Mouse (Mus musculus) layer of hippocampus, postnatal 10 days (tissue): ENCODE results near the gene Micall2. TPM values are rescaled to one million over a fixed set of nuclear protein-coding genes. Genes with fewer than 3 reads are reported as not detected.
"Not testable (repeated sequence)": the region's sequence is repeated elsewhere in the genome, so short reads cannot be mapped to it uniquely, and the experiment has no call there.

Experiments
- DNase-seq, 2 experiments: peaks; one replicate each; pipeline ENCODE4 v3.0.0; 2021; ENCODE audit warnings: low spot score in 2 of 2
- long read RNA-seq: library from polyadenylated mRNA; stranded (forward); transcript quantifications from one replicate; pipeline ENCODE4 v2.0.0, GENCODE M21; 2023
- total RNA-seq, 2 experiments: library from RNA; stranded (reverse); gene quantifications; 2 replicates each; pipeline ENCODE4 v1.2.3; 2021

Micall2 gene
- total RNA-seq: 1 to 10 TPM; 3.5 to 4.3 TPM
- long read RNA-seq, partial matches to known transcripts: 0 of 3 reads
- long read RNA-seq, other reads (novel, unspliced or antisense): 2 of 3 reads

DNA sequence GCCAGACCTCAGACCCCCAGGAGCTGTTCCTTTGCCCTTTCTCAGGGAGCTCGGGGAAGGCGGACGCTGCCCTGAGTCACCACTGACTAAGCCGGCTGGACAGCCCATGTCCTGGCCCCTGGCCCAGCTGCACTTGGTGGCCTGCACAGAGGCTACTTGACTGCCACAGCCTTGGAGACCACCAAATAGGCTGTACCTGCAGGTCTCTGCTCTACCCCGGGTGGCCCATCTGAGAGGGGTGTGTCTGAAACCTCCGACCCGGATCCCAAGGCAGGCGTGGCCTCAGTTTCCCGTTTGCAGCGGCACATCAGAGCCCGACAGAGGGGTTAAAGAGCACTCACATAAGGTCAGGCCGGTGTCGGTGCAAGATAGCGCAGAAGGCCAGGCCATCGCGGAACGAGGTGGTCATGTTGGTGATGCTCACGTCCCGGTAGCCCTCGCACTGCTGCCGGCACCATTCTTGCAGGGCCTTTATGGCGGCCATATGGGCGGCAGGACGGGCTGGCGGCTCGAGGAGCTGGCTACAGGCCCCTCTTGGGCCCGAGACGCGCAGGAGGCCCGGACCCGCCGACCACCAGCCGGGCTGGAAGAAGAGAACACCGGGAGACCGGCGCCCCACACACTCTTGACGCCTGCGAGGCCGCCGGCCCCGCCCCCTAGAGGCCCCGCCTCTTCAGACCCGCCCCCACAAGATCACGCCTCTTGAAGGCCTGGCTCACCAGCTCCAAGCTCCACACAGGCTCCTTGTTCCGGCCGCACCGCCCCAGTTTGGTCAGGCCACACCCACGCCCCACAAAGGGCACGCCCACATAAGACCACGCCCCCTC lies at the start of gene Micall2:
Micall2 (minus strand) TSS at position 660 of the 827 bp plus-strand sequence.
- DNase-seq: peak; percentile 87 to 89

DNA sequence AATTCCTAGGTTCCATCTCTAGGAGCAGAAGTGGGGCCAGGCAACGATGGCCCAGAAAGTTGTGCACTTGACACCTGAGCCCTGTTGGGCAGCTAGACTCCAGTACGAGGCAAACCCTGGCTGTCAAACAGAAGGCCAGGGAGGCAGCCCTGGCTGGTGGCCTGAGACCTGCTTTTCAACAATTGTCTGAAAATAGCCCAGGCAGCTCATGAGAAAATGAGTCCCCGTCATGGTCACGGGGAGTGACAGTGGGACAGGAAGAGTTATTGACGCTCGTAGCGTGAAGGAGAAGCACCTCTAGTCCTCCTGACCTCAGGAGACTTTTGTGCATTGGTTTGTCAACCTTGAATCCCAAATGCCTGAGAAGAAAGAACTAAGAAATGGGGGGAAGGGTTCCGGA lies 45.3 kb upstream of the Micall2 start:
- no peak for DNase-seq

DNA sequence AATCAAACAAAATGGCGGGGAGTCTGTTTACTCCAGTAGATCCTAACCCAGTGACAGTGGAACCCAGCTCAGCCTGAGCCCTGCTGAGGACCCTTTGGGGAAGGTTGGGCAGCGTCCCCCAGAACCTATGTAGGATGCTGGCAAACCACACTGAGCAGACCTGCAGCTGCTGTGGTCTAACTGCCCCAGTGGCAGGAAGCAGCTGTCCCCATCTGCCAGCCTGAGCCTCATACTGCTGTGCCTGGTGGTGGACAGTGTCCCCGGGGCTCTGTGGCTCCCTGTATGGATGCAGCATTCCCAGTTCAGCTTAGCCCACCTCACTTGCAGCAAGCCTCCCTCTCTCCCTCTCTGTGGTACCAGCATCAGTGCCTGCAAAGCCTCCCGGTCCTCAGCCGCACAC lies 40.8 kb upstream of the Micall2 start:
- DNase-seq: no peak

DNA sequence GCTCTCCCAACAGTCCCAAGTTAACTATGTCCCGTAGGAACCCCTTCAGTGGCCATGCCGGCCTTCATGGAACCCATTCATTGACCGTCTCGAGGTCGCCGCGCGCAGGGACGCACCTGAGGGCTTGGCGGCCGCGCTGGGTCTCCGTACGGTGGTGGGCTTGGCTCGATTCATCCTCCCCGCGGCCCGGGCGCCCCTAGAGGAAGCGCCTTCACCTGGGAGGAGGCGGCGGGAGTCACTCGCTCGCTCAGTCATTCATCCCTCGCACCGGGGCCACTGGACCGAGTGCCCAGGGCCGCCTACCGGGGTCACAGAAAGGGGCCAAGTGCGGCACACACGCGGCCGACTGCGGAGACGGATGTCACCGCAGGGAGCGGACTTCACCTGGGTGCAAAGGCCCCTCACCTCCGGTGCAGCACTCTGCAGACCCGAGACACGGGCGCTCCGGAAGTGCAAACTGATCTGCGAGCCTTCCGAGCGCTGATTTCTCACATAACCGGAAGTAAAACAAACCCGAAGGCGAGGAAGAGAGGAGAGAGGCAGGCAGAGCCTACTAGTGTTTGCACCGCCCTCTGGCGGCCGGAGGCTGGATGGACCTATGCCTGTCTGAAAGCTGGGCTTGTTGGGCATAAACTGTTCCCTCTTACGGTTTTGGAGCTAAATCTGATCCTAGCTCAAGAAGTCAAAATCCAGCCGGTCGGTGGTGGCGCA lies 39.2 kb upstream of the Micall2 start, which contains the start of gene Ints1:
Ints1 (minus strand) TSS at position 459 of the 711 bp plus-strand sequence.
- peak; percentile 97 for DNase-seq

DNA sequence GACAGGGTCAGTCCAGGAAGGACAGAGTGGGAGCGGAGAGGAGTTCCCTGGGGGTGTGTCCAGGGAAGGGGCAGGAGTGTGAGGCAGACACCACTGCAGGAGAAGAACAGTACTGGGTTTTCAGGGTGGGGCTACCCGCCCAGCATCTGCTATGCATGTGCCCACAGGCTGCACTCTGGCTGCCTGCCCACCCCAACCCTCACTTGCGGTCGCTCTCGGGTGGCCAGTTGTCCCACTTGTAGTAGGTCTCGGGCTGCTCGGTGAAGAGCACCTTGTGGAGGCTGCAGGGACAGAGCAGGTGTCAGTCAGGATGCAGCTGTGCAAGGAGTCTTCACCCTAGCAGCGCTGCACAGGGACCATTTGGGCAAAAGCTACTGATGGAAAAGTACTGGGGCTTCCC lies 32.1 kb upstream of the Micall2 start:
- DNase-seq: no peak

DNA sequence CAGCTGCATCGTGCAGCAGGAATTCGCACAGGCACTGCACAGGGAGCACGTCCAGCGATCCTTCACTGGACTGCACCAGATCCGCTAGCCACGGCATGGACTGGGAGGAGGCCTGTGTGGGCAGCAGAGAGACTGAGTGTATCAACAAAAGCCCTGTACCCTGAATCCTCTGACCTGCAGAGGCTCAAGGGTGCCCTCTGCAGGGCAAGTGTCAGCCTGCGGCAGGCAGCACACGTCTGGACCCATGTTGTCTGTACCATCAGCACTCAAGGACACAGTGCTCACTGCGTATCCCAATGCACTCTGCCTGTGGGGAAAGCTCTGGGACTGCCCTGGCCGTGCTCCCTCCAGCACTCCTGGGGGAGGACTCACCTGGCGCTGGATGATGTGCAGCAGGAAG lies 28.2 kb upstream of the Micall2 start:
- DNase-seq: no peak

DNA sequence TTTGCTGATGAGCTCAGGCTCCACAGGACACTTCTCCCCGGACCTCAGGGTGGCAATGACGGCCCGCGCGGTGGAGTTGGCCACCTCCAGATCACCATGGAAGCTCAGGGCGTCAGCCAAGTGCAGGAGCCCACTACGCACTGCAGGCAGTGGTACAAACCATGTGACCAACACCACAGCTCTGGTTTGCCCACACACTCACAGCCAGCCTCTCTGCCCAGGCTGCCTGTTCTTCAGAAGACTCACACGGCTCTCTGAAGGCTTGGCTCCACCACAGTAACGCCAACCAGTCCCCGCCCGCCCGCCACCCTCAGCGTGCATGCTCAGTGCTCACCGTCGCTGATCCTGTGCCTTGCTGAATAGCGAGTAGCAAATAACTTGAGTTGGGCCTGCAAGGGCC lies 22.0 kb upstream of the Micall2 start:
- no peak for DNase-seq

DNA sequence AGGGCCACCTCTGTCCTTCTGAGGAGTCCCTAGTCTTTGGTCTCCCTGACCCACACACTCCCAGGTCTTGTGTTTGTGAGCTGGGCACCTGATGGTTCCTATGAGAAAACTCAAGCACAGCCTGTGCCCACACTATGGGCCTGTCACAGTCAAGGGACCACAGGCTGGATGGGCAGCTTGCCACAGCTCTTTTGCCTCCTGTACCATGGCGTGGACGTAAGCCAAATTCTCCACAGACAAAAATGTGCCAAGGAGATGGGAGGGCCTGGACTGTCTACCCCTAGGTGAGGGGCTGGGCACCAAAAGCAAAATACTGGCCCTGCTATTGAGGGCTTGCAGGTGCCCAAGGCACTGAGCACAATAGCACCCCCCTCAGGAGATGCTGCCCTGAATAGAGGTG lies 20.4 kb upstream of the Micall2 start:
- no peak for DNase-seq

DNA sequence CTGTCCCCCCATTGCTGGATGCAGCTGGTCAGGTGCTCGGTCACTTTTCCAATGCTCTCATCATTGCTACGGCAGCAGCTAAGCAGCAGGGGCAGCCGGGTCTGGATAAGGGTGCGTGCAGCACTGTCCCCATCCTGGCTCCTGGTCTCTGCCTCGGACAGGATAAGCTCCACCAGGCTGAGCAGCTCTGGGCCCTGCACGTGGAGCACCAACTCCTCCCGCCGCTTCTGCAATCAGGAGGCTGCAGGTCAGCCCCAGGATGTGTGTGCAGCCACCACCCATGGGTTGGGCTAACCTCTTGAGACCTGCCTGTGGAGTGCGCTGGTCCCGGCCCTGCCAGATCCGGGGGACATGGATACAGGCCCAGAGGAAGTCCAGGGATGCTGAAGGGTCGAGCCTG lies 20.0 kb upstream of the Micall2 start:
- DNase-seq: no peak

DNA sequence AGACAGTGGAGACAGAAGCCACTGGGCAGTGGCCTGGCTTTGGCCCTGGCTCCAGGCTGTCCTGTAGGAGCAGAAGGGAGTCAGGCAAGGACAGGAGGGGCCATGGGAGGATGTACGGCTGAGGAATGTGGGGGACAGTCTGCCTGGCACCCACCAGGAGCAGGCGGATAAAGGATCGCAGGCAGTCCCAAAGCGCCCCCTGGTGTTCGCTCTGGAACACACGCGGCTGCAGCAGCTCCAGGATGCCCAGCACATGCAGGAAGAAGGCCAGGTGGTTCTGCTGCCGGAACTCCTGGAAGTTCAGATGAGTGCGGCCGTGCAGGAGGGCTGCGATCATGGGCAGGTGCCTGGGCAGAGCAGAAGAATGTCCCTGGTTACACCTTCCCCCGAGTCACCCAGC lies 18.6 kb upstream of the Micall2 start:
- peak; percentile 74 to 76 for DNase-seq

DNA sequence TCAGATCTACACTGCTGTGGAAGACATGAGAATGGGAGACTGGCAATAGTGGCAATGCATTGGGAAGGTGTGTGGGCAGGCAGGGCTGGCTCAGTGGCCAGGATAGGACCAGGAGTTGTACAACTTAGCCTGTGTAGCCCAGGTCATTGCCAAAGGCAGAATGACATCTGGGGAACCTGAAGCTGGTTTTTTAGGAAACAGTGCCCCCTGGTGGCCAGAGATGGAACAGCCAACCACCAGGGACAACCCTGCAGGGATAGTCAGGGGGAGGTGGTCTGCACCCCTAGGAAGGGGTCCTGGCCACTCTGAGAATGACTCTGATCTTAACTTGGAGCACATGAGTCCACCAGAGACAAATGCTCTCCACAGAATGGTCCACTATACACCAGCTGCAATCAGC lies 14.4 kb upstream of the Micall2 start:
- DNase-seq: peak; percentile 80 to 82

DNA sequence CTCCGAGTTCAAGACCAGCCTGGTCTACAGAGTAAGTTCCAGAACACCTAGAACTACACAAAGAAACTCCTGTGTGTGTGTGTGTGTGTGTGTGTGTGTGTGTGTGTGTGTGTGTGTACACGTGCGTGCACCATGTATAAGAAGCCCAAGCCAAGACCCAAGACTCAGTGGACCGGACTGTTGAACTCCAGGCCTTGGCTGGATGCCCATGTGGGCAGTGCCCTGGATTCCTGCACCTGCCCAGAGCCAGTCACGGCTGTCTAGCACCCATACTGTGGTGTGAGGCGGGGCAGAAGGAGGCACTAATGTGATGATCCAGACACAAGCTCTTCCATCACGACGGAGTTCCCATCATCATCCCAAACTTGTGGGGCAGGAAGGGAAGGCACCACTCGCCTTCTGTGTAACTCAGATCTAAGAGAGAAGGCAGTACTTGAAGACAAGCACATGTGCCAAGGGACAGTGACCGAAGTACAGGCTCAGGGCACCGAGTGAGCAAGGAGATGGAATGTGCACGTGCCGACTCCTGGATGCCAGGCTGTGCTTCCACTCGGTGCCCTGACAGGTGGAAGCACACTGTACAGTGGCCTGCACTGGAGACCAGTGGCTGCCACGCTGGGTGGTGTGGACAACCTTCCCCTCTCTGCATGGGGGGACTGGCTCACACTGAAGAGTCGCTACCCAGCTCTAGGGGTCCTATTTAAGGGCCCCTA lies 13.4 kb upstream of the Micall2 start:
- no peak for DNase-seq

DNA sequence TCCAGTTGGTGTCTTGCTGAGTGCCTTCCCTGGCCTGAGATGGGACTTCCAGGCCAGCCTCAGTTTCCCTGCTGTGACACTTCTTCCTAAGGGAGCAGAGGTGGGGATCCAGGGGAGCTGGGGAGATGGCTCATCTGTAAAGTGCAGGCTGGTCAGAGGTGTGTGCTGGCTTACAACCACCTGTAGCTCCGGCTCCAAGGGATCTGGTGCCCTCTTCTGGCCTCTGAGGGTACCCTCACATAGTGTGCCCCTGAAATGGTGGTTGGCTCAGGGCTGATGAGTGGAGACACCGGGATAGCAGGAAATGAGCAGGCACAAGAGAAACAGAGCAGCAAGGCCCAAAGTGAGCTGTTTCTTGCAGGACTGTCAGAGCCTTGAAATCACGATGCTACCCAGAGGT lies 9.6 kb upstream of the Micall2 start:
- peak; percentile 47 to 68 for DNase-seq

DNA sequence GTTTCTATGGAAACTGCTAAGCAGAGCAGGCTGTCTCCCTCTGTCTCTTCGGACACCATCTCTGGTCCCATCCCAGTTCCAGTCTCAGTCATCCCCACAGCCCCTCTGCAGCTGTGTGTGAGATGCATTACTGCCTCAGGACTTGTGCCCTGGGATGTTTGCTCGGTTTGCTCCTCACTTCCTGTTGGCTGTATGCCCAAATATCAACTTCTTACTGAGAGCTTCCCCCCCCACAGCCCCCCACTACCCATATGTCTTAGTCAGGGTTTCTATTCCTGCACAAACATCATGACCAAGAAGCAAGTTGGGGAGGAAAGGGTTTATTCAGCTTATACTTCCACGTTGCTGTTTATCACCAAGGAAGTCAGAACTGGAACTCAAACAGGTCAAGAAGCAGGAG lies 6.5 kb upstream of the Micall2 start:
- not testable (repeated sequence) for DNase-seq

DNA sequence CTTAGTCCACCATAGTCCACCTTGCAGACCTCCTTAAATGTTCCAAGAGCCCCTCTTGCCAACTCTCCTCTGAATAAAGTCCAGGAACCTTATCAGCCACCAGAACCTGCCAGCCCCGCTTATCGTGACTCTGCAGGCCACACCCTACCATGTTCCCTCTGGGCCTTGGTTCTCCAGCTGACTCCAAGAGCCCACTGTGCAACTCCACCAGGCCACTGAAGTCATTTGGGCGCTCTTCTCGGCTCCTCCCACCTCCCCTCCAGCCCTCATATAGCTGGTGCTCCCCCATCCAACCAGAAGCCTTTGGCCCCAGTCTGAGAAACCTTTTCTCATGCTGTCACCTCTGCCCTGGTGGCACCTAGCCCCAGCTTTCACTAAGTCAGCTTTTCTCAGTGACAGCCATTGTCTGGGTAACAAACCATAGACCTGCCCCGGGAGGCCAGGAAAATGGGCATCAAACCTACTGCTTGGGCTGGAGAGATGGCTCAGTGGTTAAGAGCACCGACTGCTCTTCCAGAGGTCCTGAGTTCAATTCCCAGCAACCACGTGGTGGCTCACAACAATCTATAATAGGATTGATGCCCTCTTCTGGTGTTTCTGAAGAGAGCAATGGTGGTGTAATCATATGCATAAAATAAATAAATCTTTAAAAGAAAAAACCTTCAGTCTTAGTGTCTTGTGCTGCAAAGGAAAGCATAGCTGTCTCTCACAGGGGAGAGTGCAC lies 2.6 kb upstream of the Micall2 start:
- DNase-seq: no peak

DNA sequence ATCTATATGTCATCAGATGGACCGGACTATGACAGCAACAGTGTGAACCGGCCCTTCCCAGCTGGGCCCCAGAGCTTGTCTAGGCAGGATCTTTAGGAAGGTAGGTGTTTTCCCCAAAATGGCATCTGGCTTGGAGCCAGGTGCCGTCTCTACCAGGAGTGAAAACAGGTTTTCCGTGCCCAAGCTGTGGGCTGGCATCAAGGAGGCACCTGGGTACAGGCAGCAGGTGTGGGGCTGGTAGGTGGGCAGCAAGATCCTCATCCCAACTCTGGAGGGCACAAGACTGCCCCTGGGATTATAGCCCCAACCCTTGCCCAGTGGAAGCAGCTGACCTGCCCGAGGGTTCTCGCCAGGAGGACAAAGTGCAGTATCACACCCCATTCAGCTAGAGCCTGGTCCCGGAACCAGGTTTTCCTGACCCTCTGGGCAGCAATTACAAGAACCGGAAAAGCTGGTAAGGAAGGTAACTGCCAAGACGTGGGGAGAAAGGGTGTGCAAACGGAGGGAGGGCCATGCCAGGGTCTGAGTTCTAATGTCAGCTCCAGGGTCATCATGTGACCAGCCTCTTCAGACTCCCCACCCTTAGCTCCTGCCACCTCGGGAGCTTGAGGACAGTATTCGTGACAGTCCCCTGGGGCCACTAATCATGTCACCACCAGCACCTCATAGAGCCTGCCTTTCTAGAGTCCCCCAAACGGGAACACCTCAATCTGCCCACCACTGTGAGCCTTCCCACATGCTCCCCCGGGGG lies 1.9 kb upstream of the Micall2 start:
- no peak for DNase-seq

DNA sequence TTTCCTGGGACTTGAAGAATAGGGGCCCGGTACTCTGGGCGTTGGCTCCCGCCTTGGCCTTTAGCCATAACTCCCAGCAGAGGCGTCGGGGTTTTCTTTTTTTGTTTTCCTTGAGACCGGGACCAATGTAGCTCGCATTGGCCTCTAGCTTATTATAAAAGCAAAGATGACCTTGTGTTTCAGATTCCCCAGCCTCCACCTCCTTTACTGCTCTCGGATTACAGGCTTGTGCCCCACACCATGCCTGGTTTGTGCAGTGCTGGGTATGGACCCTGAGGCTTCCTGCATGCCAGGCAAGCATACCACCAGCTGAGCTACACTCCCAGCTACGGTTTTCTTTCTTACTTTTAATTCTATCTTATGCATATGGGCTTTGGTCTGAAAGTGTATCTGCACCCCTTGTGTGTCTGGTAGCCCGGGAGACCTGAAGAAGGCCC lies 386 bp upstream of the Micall2 start:
- DNase-seq: no peak

DNA sequence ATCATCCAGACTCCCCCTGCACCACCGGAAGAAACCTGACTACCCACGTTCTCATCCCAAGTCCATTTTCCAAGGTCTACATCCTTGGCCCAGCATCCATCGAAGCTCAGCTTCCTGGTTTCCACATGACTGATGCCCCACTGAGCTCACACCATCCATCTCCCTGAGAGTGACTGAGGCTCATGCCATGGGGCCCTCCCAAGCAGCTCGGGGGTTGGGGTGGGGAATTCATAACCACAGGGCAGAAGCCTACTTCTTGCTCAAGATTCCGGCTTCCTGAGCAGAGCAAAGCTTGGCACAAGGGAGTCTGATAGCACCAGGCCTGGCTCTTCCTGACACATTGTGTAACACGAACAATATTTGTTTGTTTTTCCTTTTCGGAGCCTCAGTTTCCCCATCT lies 1.4 kb downstream of the Micall2 start:
- no peak for DNase-seq

DNA sequence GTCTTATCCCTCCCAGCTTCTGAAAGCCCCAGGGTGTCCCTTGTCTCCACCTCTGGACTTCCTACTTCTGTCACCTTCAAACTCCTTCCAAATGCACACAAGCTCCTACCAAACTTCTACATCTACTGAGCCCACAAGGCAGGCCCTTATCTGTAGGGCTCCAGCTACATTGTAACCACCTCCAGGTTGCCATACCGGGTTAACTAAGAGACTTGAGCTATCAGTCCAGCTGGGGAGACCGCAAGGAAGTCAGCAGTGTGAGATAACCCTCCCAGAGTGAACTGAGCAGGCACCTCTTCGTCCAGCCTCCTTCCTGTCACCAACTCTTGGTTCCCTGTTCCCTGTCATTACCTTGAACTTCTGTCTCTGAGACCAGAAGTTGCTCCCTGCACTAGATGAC lies 2.1 kb downstream of the Micall2 start:
- no peak for DNase-seq

DNA sequence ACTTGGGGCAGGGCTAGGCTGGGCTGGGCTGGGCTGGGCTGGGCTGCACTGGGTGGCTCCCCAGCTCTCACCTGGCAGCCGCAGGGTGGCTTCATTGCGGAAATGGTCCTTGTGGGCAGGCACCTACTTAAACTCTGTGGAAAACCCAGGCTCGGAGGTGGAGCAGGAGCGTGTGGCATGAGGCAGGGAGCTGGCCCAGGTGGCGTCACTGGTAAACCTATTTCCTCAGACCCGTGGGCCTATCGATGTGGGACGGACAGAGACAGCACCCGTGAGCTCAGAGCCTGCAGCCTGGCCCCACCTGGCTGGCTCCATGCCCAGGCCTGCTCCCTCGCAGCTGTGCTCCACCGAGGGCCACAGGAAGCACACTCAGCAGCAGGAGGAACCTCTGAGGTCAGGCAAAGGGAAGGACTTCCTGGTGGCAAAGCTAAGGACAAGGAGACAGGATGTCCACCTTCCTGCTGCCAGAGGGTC lies 3.5 kb downstream of the Micall2 start:
- DNase-seq: no peak
